Mouse (Mus musculus): ENCODE measurements around the gene 4930519G04Rik. TPM values are rescaled to one million over a fixed set of nuclear protein-coding genes. Genes with fewer than 3 reads are reported as not detected.

4930519G04Rik gene
- polyA plus RNA-seq, 1 experiment from 2014 or later, result not detected

GRCm38 (mm10) chr5:114851565-114852236, 1.8 kb upstream of the 4930519G04Rik start:
- no peaks in the 10 kb centered on the region for H3K36me3 ChIP-seq (ENCODE audit: control insufficient read depth, insufficient read depth, low read length)
- no peak for ATAC-seq (ENCODE audit: low read depth)

GRCm38 (mm10) chr5:114858582-114858981, 5.1 kb downstream of the 4930519G04Rik start, which contains the start of gene Gm9936:
Gene Gm9936 (minus strand): TSS chr5:114858682.
- Histone ChIP-seq H3K9ac (ENCODE audit: low read depth, low read length) (peak within 1 kb of the TSS; percentile 26; the same call in 1 of the 2 replicates), H3K4me1 (ENCODE audit: control insufficient read depth, insufficient read depth, low read length) (no peaks in the 10 kb centered on the region), H3K27ac (replicated peaks; ENCODE audit: low read depth, low read length) (no peak within 1 kb of the TSS), H3K9me3 (ENCODE audit: control insufficient read depth, low read length) (no peaks in the 10 kb centered on the region), H3K4me3 (ENCODE audit: low read depth, low read length) (peak within 1 kb of the TSS; percentile 26), H3K27me3 (replicated peaks; ENCODE audit: control insufficient read depth, insufficient read depth, low read length) (no peaks in the 10 kb centered on the region), H3K36me3 (ENCODE audit: control insufficient read depth, insufficient read depth, low read length) (no peaks in the 10 kb centered on the region), H3K4me2 (ENCODE audit: low read depth, low read length) (peak within 1 kb of the TSS; percentile 57)
- 84% methylated on average over 12 of the region's 12 CpGs for WGBS
- DNase-seq (ENCODE audit: low spot score), result no peak
- ATAC-seq (ENCODE audit: low read depth), result no peak

More at GRCm38 (mm10) chr5:114851565-114852236, 1.8 kb upstream of the 4930519G04Rik start:
- Histone ChIP-seq H3K27me3 (replicated peaks; ENCODE audit: control insufficient read depth, insufficient read depth, low read length) (no peaks in the 10 kb centered on the region), H3K27ac (replicated peaks; ENCODE audit: low read depth, low read length) (no peak overlapping the region), H3K9me3 (ENCODE audit: control insufficient read depth, low read length) (no peaks in the 10 kb centered on the region), H3K4me2 (ENCODE audit: low read depth, low read length) (no peak overlapping the region), H3K4me3 (ENCODE audit: low read depth, low read length) (no peak overlapping the region), H3K9ac (ENCODE audit: low read depth, low read length) (no peak overlapping the region), H3K4me1 (ENCODE audit: control insufficient read depth, insufficient read depth, low read length) (no peaks in the 10 kb centered on the region)
- WGBS, result 84% methylated on average over 19 of the region's 20 CpGs
- no peak for DNase-seq (ENCODE audit: low spot score)

GRCm38 (mm10) chr5:114859253-114859652, 5.8 kb downstream of the 4930519G04Rik start:
- peak; percentile 68; the same call in 1 of the 2 replicates for ATAC-seq (ENCODE audit: low read depth)
- Histone ChIP-seq H3K36me3 (ENCODE audit: control insufficient read depth, insufficient read depth, low read length) (no peaks in the 10 kb centered on the region), H3K4me1 (ENCODE audit: control insufficient read depth, insufficient read depth, low read length) (no peaks in the 10 kb centered on the region), H3K9ac (ENCODE audit: low read depth, low read length) (peak overlapping the region; percentile 26; the same call in 1 of the 2 replicates), H3K27me3 (replicated peaks; ENCODE audit: control insufficient read depth, insufficient read depth, low read length) (no peaks in the 10 kb centered on the region), H3K9me3 (ENCODE audit: control insufficient read depth, low read length) (no peaks in the 10 kb centered on the region), H3K4me2 (ENCODE audit: low read depth, low read length) (peak overlapping the region; percentile 57), H3K4me3 (ENCODE audit: low read depth, low read length) (peak overlapping the region; percentile 26), H3K27ac (replicated peaks; ENCODE audit: low read depth, low read length) (no peak overlapping the region)
- DNase-seq (ENCODE audit: low spot score), result peak; percentile 91
- WGBS, result 6% methylated on average over 18 of the region's 18 CpGs

- H3K4me1 ChIP-seq (ENCODE audit: control insufficient read depth, insufficient read depth, low read length), result no peaks in the 10 kb centered on the region
- 61% methylated on average over 6 of the region's 6 CpGs for WGBS
- ATAC-seq (ENCODE audit: low read depth), result no peak
- no peaks in the 10 kb centered on the region for H3K36me3 ChIP-seq (ENCODE audit: control insufficient read depth, insufficient read depth, low read length)
- no peaks in the 10 kb centered on the region for H3K9me3 ChIP-seq (ENCODE audit: control insufficient read depth, low read length)
- no peak for DNase-seq (ENCODE audit: low spot score)
- no peak overlapping the region for H3K4me3 ChIP-seq (ENCODE audit: low read depth, low read length)
- no peak overlapping the region for H3K9ac ChIP-seq (ENCODE audit: low read depth, low read length)
- no peak overlapping the region for H3K4me2 ChIP-seq (ENCODE audit: low read depth, low read length)
- no peaks in the 10 kb centered on the region for H3K27me3 ChIP-seq (replicated peaks; ENCODE audit: control insufficient read depth, insufficient read depth, low read length)
- H3K27ac ChIP-seq (replicated peaks; ENCODE audit: low read depth, low read length), result no peak overlapping the region
These were observed 8.3 kb downstream of the 4930519G04Rik start for GRCm38 (mm10) chr5:114861730-114862129.

GRCm38 (mm10) chr5:114864813-114865212, 11.3 kb downstream of the 4930519G04Rik start:
- H3K4me3 ChIP-seq (ENCODE audit: low read depth, low read length), result no peak overlapping the region
- peaks cover 17% of the 10 kb centered on the region for H3K9me3 ChIP-seq (ENCODE audit: control insufficient read depth, low read length)
- WGBS, result 80% methylated on average over 7 of the region's 7 CpGs
- no peaks in the 10 kb centered on the region for H3K4me1 ChIP-seq (ENCODE audit: control insufficient read depth, insufficient read depth, low read length)
- no peak overlapping the region for H3K9ac ChIP-seq (ENCODE audit: low read depth, low read length)
- no peaks in the 10 kb centered on the region for H3K36me3 ChIP-seq (ENCODE audit: control insufficient read depth, insufficient read depth, low read length)
- ATAC-seq (ENCODE audit: low read depth) (no peak), DNase-seq (ENCODE audit: low spot score) (no peak)
- no peaks in the 10 kb centered on the region for H3K27me3 ChIP-seq (replicated peaks; ENCODE audit: control insufficient read depth, insufficient read depth, low read length)
- H3K4me2 ChIP-seq (ENCODE audit: low read depth, low read length), result no peak overlapping the region
- H3K27ac ChIP-seq (replicated peaks; ENCODE audit: low read depth, low read length), result no peak overlapping the region

DNA sequence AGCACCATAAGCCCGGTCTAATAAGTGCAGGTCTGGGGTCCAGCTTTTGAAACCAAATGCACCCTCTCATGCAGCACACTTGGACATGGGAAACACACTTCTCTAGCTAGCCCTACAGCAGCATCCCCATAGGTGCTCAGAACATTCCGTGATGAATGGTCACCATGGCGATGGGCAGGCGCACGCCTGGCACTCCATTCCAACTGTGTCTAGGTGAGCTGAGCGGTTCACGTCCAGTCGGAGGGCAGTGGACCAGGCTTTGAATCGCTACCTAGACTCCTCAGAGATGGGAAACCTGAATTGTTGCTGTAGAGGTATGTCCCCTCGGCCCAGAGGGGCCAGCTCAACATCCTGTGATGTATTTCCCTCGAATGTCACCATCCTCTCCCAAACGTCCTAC, 11.8 kb downstream of the 4930519G04Rik start:
- 88% methylated on average over 12 of the region's 12 CpGs for WGBS
- Histone ChIP-seq H3K4me1 (ENCODE audit: control insufficient read depth, insufficient read depth, low read length) (no peaks in the 10 kb centered on the region), H3K27me3 (replicated peaks; ENCODE audit: control insufficient read depth, insufficient read depth, low read length) (no peaks in the 10 kb centered on the region), H3K4me2 (ENCODE audit: low read depth, low read length) (no peak overlapping the region), H3K36me3 (ENCODE audit: control insufficient read depth, insufficient read depth, low read length) (no peaks in the 10 kb centered on the region), H3K9ac (ENCODE audit: low read depth, low read length) (no peak overlapping the region), H3K9me3 (ENCODE audit: control insufficient read depth, low read length) (peaks cover 17% of the 10 kb centered on the region), H3K4me3 (ENCODE audit: low read depth, low read length) (no peak overlapping the region), H3K27ac (replicated peaks; ENCODE audit: low read depth, low read length) (no peak overlapping the region)
- ATAC-seq (ENCODE audit: low read depth), result no peak
- DNase-seq (ENCODE audit: low spot score), result no peak

DNA sequence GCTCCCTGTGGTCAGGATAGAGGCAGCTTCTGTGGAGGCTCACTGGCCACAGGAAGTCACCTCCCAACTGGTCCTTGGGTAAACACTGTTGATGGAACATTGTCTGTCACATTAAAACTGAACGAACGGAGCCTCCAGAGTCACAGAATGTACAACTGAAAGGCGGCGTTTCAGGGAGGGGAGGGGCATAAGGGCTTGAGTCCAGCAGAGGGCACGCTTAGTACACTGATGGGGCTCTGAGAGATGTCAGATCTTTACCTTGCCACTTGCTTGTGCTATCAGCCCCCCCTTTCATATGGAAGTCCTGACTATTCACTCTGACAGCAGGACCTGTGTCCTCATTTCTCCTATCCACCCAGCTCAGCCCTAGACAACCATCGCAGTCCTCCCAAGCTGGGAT, 22.4 kb downstream of the 4930519G04Rik start:
- Histone ChIP-seq H3K4me2 (ENCODE audit: low read depth, low read length) (no peak overlapping the region), H3K4me1 (ENCODE audit: control insufficient read depth, insufficient read depth, low read length) (peaks cover 9% of the 10 kb centered on the region; the same call in 1 of the 2 replicates), H3K36me3 (ENCODE audit: control insufficient read depth, insufficient read depth, low read length) (no peaks in the 10 kb centered on the region), H3K4me3 (ENCODE audit: low read depth, low read length) (no peak overlapping the region), H3K27me3 (replicated peaks; ENCODE audit: control insufficient read depth, insufficient read depth, low read length) (no peaks in the 10 kb centered on the region), H3K27ac (replicated peaks; ENCODE audit: low read depth, low read length) (no peak overlapping the region), H3K9ac (ENCODE audit: low read depth, low read length) (0 out of 2 replicates have a peak overlapping the region, but pooled peaks have one; percentile 0), H3K9me3 (ENCODE audit: control insufficient read depth, low read length) (no peaks in the 10 kb centered on the region)
- 44% methylated on average over 6 of the region's 6 CpGs for WGBS
- ATAC-seq (ENCODE audit: low read depth), result peak; percentile 62; the same call in 1 of the 2 replicates
- DNase-seq (ENCODE audit: low spot score), result peak; percentile 29

DNA sequence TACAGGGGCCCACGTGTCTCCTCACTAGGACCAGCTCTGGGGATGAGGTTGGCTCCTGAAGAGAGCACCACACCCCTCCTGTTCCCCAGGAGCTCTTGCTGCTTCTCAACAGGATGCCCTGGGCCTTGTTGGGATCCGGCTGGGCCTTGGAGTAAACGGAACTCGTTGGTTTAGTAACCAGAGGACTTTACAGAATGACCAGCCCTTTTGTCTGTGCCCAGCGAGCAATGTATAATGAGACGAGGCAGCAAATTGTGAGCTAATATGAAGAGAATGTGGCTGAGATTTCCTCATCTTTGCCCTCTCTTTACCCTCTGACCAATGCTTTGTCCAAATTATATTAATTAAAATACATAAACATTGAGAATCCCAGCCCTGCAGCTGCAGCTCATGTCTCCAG, 22.9 kb downstream of the 4930519G04Rik start:
- H3K4me3 ChIP-seq (ENCODE audit: low read depth, low read length), result no peak overlapping the region
- 43% methylated on average over 6 of the region's 6 CpGs for WGBS
- ATAC-seq (ENCODE audit: low read depth), result peak; percentile 44; the same call in 1 of the 2 replicates
- no peaks in the 10 kb centered on the region for H3K27me3 ChIP-seq (replicated peaks; ENCODE audit: control insufficient read depth, insufficient read depth, low read length)
- H3K27ac ChIP-seq (replicated peaks; ENCODE audit: low read depth, low read length), result no peak overlapping the region
- H3K4me2 ChIP-seq (ENCODE audit: low read depth, low read length), result no peak overlapping the region
- peaks cover 9% of the 10 kb centered on the region; the same call in 1 of the 2 replicates for H3K4me1 ChIP-seq (ENCODE audit: control insufficient read depth, insufficient read depth, low read length)
- DNase-seq (ENCODE audit: low spot score), result peak; percentile 59
- no peaks in the 10 kb centered on the region for H3K36me3 ChIP-seq (ENCODE audit: control insufficient read depth, insufficient read depth, low read length)
- 0 out of 2 replicates have a peak overlapping the region, but pooled peaks have one; percentile 0 for H3K9ac ChIP-seq (ENCODE audit: low read depth, low read length)
- no peaks in the 10 kb centered on the region for H3K9me3 ChIP-seq (ENCODE audit: control insufficient read depth, low read length)

GRCm38 (mm10) chr5:114877487-114877886, 24.0 kb downstream of the 4930519G04Rik start:
- H3K27ac ChIP-seq (replicated peaks; ENCODE audit: low read depth, low read length), result no peak overlapping the region
- no peaks in the 10 kb centered on the region for H3K9me3 ChIP-seq (ENCODE audit: control insufficient read depth, low read length)
- DNase-seq (ENCODE audit: low spot score) (no peak), ATAC-seq (ENCODE audit: low read depth) (no peak)
- H3K4me1 ChIP-seq (ENCODE audit: control insufficient read depth, insufficient read depth, low read length), result peaks cover 9% of the 10 kb centered on the region; the same call in 1 of the 2 replicates
- H3K27me3 ChIP-seq (replicated peaks; ENCODE audit: control insufficient read depth, insufficient read depth, low read length), result no peaks in the 10 kb centered on the region
- H3K9ac ChIP-seq (ENCODE audit: low read depth, low read length), result no peak overlapping the region
- H3K36me3 ChIP-seq (ENCODE audit: control insufficient read depth, insufficient read depth, low read length), result no peaks in the 10 kb centered on the region
- WGBS, result 67% methylated on average over 7 of the region's 7 CpGs
- no peak overlapping the region for H3K4me2 ChIP-seq (ENCODE audit: low read depth, low read length)
- H3K4me3 ChIP-seq (ENCODE audit: low read depth, low read length), result no peak overlapping the region
